Mouse (Mus musculus): ENCODE measurements around the gene Clcn5. TPM values are rescaled to one million over a fixed set of nuclear protein-coding genes. Genes with fewer than 3 reads are reported as not detected.

The Clcn5 gene
- polyA plus RNA-seq (2014; fragmentation: Nextera tagmentation; extraction: Ambion mirVana): 6.0 and 6.5 TPM in 2 replicates

GRCm38 (mm10) chrX:7319089-7319721, at the start of gene Clcn5:
Gene Clcn5 (minus strand): TSS chrX:7319358.
- DNase-seq (ENCODE audit: low spot score) (peak; percentile 97), ATAC-seq (peak; percentile 98)
- H3K4me2 ChIP-seq (ENCODE audit: low read length): peak within 1 kb of the TSS; percentile 58

GRCm38 (mm10) chrX:7325455-7325854, 6.3 kb upstream of the Clcn5 start:
- Histone ChIP-seq H3K9ac (ENCODE audit: low read length) (no peak overlapping the region), H3K4me2 (ENCODE audit: low read length) (no peak overlapping the region), H3K4me3 (ENCODE audit: low read depth, low read length) (no peak overlapping the region), H3K27ac (ENCODE audit: low read depth, low read length) (no peak overlapping the region), H3K27me3 (replicated peaks; ENCODE audit: control insufficient read depth, insufficient read depth, low read length) (no peaks in the 10 kb centered on the region), H3K4me1 (ENCODE audit: control insufficient read depth, insufficient read depth, low read length) (no peaks in the 10 kb centered on the region), H3K36me3 (ENCODE audit: control insufficient read depth, insufficient read depth, low read length) (no peaks in the 10 kb centered on the region), H3K9me3 (replicated peaks; ENCODE audit: control insufficient read depth, low read length) (no peaks in the 10 kb centered on the region)
- ATAC-seq: no peak
- DNase-seq (ENCODE audit: low spot score): no peak
- WGBS: 46% methylated on average over 2 of the region's 2 CpGs

More at GRCm38 (mm10) chrX:7319089-7319721, at the start of gene Clcn5:
- Histone ChIP-seq H3K27me3 (replicated peaks; ENCODE audit: control insufficient read depth, insufficient read depth, low read length) (no peaks in the 10 kb centered on the region), H3K27ac (ENCODE audit: low read depth, low read length) (peak within 1 kb of the TSS; percentile 88), H3K4me3 (ENCODE audit: low read depth, low read length) (peak within 1 kb of the TSS; percentile 49), H3K36me3 (ENCODE audit: control insufficient read depth, insufficient read depth, low read length) (no peaks in the 10 kb centered on the region), H3K4me1 (ENCODE audit: control insufficient read depth, insufficient read depth, low read length) (no peaks in the 10 kb centered on the region), H3K9ac (ENCODE audit: low read length) (peak within 1 kb of the TSS; percentile 73), H3K9me3 (replicated peaks; ENCODE audit: control insufficient read depth, low read length) (no peaks in the 10 kb centered on the region)
- 36% methylated on average over 43 of the region's 43 CpGs for WGBS

GRCm38 (mm10) chrX:7322288-7322687, 3.1 kb upstream of the Clcn5 start:
- Histone ChIP-seq H3K4me2 (ENCODE audit: low read length) (no peak overlapping the region), H3K36me3 (ENCODE audit: control insufficient read depth, insufficient read depth, low read length) (no peaks in the 10 kb centered on the region), H3K9ac (ENCODE audit: low read length) (no peak overlapping the region), H3K27ac (ENCODE audit: low read depth, low read length) (no peak overlapping the region), H3K4me1 (ENCODE audit: control insufficient read depth, insufficient read depth, low read length) (no peaks in the 10 kb centered on the region), H3K27me3 (replicated peaks; ENCODE audit: control insufficient read depth, insufficient read depth, low read length) (no peaks in the 10 kb centered on the region), H3K4me3 (ENCODE audit: low read depth, low read length) (no peak overlapping the region), H3K9me3 (replicated peaks; ENCODE audit: control insufficient read depth, low read length) (no peaks in the 10 kb centered on the region)
- ATAC-seq: no peak
- 17% methylated on average over 7 of the region's 7 CpGs for WGBS
- DNase-seq (ENCODE audit: low spot score): peak; percentile 74

GRCm38 (mm10) chrX:7320571-7320970, 1.4 kb upstream of the Clcn5 start:
- 65% methylated on average over 2 of the region's 2 CpGs for WGBS
- Histone ChIP-seq H3K27me3 (replicated peaks; ENCODE audit: control insufficient read depth, insufficient read depth, low read length) (no peaks in the 10 kb centered on the region), H3K4me2 (ENCODE audit: low read length) (no peak overlapping the region), H3K4me1 (ENCODE audit: control insufficient read depth, insufficient read depth, low read length) (no peaks in the 10 kb centered on the region), H3K36me3 (ENCODE audit: control insufficient read depth, insufficient read depth, low read length) (no peaks in the 10 kb centered on the region), H3K27ac (ENCODE audit: low read depth, low read length) (no peak overlapping the region), H3K9me3 (replicated peaks; ENCODE audit: control insufficient read depth, low read length) (no peaks in the 10 kb centered on the region), H3K9ac (ENCODE audit: low read length) (no peak overlapping the region), H3K4me3 (ENCODE audit: low read depth, low read length) (no peak overlapping the region)
- DNase-seq (ENCODE audit: low spot score) (no peak), ATAC-seq (no peak)

DNA sequence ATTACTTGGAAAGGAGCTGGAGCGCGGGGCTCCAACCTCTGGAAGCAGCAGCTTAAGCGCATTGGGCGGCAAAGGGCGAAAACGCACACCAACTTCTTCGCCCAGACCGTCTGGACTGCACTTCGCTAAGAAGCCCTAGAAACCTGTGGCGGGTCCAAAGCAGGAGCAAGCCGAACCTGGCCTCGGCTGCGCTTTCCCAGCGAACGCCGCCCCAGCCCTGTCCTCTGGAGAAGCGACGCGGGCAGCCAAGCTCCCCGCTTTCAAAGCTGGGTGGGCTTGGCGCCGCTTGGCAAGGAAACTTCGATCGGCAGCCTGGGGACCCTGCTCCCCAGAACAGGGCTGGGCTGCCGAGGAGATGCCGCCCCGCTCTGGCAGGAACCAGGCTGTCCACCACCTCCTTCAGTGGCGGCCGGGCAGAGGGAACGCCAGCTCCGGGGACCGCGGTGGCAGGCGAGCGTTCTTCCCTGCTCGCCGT, 570 bp downstream of the Clcn5 start:
- Histone ChIP-seq H3K27ac (ENCODE audit: low read depth, low read length) (peak overlapping the region; percentile 88), H3K9me3 (replicated peaks; ENCODE audit: control insufficient read depth, low read length) (no peaks in the 10 kb centered on the region), H3K27me3 (replicated peaks; ENCODE audit: control insufficient read depth, insufficient read depth, low read length) (no peaks in the 10 kb centered on the region), H3K36me3 (ENCODE audit: control insufficient read depth, insufficient read depth, low read length) (no peaks in the 10 kb centered on the region), H3K9ac (ENCODE audit: low read length) (peak overlapping the region; percentile 73), H3K4me2 (ENCODE audit: low read length) (peak overlapping the region; percentile 58), H3K4me1 (ENCODE audit: control insufficient read depth, insufficient read depth, low read length) (no peaks in the 10 kb centered on the region), H3K4me3 (ENCODE audit: low read depth, low read length) (peak overlapping the region; percentile 49)
- ATAC-seq (peak; percentile 76), DNase-seq (ENCODE audit: low spot score) (peak; percentile 32)
- 36% methylated on average over 35 of the region's 37 CpGs for WGBS

- Histone ChIP-seq H3K27ac (ENCODE audit: low read depth, low read length) (no peak overlapping the region), H3K27me3 (replicated peaks; ENCODE audit: control insufficient read depth, insufficient read depth, low read length) (no peaks in the 10 kb centered on the region), H3K9ac (ENCODE audit: low read length) (no peak overlapping the region), H3K4me2 (ENCODE audit: low read length) (0 out of 2 replicates have a peak overlapping the region, but pooled peaks have one; percentile 9), H3K9me3 (replicated peaks; ENCODE audit: control insufficient read depth, low read length) (no peaks in the 10 kb centered on the region), H3K4me1 (ENCODE audit: control insufficient read depth, insufficient read depth, low read length) (no peaks in the 10 kb centered on the region), H3K36me3 (ENCODE audit: control insufficient read depth, insufficient read depth, low read length) (no peaks in the 10 kb centered on the region), H3K4me3 (ENCODE audit: low read depth, low read length) (no peak overlapping the region)
- 56% methylated on average over 10 of the region's 10 CpGs for WGBS
- DNase-seq (ENCODE audit: low spot score) (peak; percentile 7), ATAC-seq (no peak)
Measured at GRCm38 (mm10) chrX:7315115-7315514, 4.0 kb downstream of the Clcn5 start.

GRCm38 (mm10) chrX:7314645-7315044, 4.5 kb downstream of the Clcn5 start:
- Histone ChIP-seq H3K4me2 (ENCODE audit: low read length) (no peak overlapping the region), H3K4me1 (ENCODE audit: control insufficient read depth, insufficient read depth, low read length) (no peaks in the 10 kb centered on the region), H3K9me3 (replicated peaks; ENCODE audit: control insufficient read depth, low read length) (no peaks in the 10 kb centered on the region), H3K4me3 (ENCODE audit: low read depth, low read length) (no peak overlapping the region), H3K9ac (ENCODE audit: low read length) (no peak overlapping the region), H3K27ac (ENCODE audit: low read depth, low read length) (no peak overlapping the region), H3K36me3 (ENCODE audit: control insufficient read depth, insufficient read depth, low read length) (no peaks in the 10 kb centered on the region), H3K27me3 (replicated peaks; ENCODE audit: control insufficient read depth, insufficient read depth, low read length) (no peaks in the 10 kb centered on the region)
- no peak for DNase-seq (ENCODE audit: low spot score)
- no peak for ATAC-seq
- 72% methylated on average over 4 of the region's 4 CpGs for WGBS

DNA sequence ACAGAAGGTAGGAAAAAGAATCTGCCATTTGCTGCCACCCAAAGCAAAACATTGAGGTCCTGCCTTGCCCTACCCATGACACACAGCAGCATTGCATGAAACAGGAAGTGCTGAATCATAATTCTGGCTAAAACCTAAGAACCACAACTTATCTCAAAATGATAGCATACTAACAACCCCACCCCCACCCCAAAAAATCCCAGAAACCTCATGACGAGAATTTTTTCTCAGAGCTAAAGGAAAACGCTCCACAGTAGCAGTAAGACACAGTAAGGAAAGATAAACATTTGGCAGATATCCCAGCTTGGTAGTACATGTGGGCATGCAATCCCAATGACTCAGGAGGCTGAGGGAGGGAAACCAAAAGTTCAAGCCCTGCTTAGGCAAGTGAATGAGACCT, 10.9 kb downstream of the Clcn5 start:
- 60% methylated on average over 2 of the region's 2 CpGs for WGBS
- Histone ChIP-seq H3K4me2 (ENCODE audit: low read length) (no peak overlapping the region), H3K36me3 (ENCODE audit: control insufficient read depth, insufficient read depth, low read length) (no peaks in the 10 kb centered on the region), H3K4me3 (ENCODE audit: low read depth, low read length) (no peak overlapping the region), H3K27me3 (replicated peaks; ENCODE audit: control insufficient read depth, insufficient read depth, low read length) (no peaks in the 10 kb centered on the region), H3K4me1 (ENCODE audit: control insufficient read depth, insufficient read depth, low read length) (no peaks in the 10 kb centered on the region), H3K9me3 (replicated peaks; ENCODE audit: control insufficient read depth, low read length) (no peaks in the 10 kb centered on the region), H3K9ac (ENCODE audit: low read length) (no peak overlapping the region), H3K27ac (ENCODE audit: low read depth, low read length) (no peak overlapping the region)
- no peak for ATAC-seq
- DNase-seq (ENCODE audit: low spot score): no peak

- H3K27me3 ChIP-seq (replicated peaks; ENCODE audit: control insufficient read depth, insufficient read depth, low read length): no peaks in the 10 kb centered on the region
- WGBS: 63% methylated on average over 4 of the region's 5 CpGs
- H3K4me3 ChIP-seq (ENCODE audit: low read depth, low read length): no peak overlapping the region
- ATAC-seq (no peak), DNase-seq (ENCODE audit: low spot score) (no peak)
- H3K4me1 ChIP-seq (ENCODE audit: control insufficient read depth, insufficient read depth, low read length): no peaks in the 10 kb centered on the region
- no peak overlapping the region for H3K9ac ChIP-seq (ENCODE audit: low read length)
- no peaks in the 10 kb centered on the region for H3K36me3 ChIP-seq (ENCODE audit: control insufficient read depth, insufficient read depth, low read length)
- H3K4me2 ChIP-seq (ENCODE audit: low read length): no peak overlapping the region
- H3K9me3 ChIP-seq (replicated peaks; ENCODE audit: control insufficient read depth, low read length): no peaks in the 10 kb centered on the region
- no peak overlapping the region for H3K27ac ChIP-seq (ENCODE audit: low read depth, low read length)
Measured at GRCm38 (mm10) chrX:7306861-7307260, 12.3 kb downstream of the Clcn5 start.
